8 mouse cellular contexts compared by ENCODE assay signal in genomic region chr1:140661404-140661787, GRCm38 (mm10).
DNase-seq lines count a peak whose midpoint lies in the region; ATAC-seq and TF ChIP-seq lines count a peak whose summit lies in the region.

No protein-coding gene starts in this region.

- H3K9ac ChIP-seq in embryonic facial prominence, embryonic 14.5 days (ENCODE audit: low read depth, low read length) = 0 out of 2 replicates have a peak overlapping the region, but pooled peaks have one; percentile 30
- H3K9ac ChIP-seq in midbrain, embryonic 12.5 days (replicated peaks) = no peak overlapping the region

- H3K27me3 ChIP-seq in cerebellum, adult 2 months (ENCODE audit: control insufficient read depth, insufficient read depth, low read length) = no peaks in the 10 kb centered on the region
- H3K27me3 ChIP-seq in embryonic facial prominence, embryonic 14.5 days (replicated peaks; ENCODE audit: control insufficient read depth, insufficient read depth, low read length) = no peaks in the 10 kb centered on the region
- H3K27me3 ChIP-seq in midbrain, embryonic 12.5 days = no peaks in the 10 kb centered on the region

- no peak for TF ChIP-seq POLR2A in cerebellum, adult 2 months (IDR thresholded peaks at IDR 0.05; ENCODE audit: borderline replicate concordance, insufficient read depth, low read length)

- H3K4me1 ChIP-seq in cerebellum, adult 2 months (ENCODE audit: control insufficient read depth, insufficient read depth, low read length) = no peaks in the 10 kb centered on the region
- no peaks in the 10 kb centered on the region for H3K4me1 ChIP-seq in embryonic facial prominence, embryonic 14.5 days (ENCODE audit: control insufficient read depth, insufficient read depth, low read length)
- no peaks in the 10 kb centered on the region for H3K4me1 ChIP-seq in midbrain, embryonic 12.5 days

- H3K9me3 ChIP-seq in embryonic facial prominence, embryonic 14.5 days (ENCODE audit: control insufficient read depth, low read length) = no peaks in the 10 kb centered on the region
- H3K9me3 ChIP-seq in midbrain, embryonic 12.5 days = no peaks in the 10 kb centered on the region

- peak in 1 of 2 experiments; percentile 14 for DNase-seq in cerebellum, adult 2 months
- no peak for DNase-seq in cerebellum, postnatal 4 days (ENCODE audit: low spot score in 2 of 2)
- no peak for DNase-seq in left cerebral cortex, adult 2 months (ENCODE audit: extremely low spot score in 1 of 2, low spot score in 2 of 2)
- DNase-seq in left cerebral cortex, adult 18-20 months (ENCODE audit: low spot score in 2 of 2) = no peak
- peak; percentile 26 for DNase-seq in embryonic facial prominence, embryonic 14.5 days (ENCODE audit: low spot score)
- DNase-seq in ovary, postnatal 36 days (ENCODE audit: low spot score) = no peak
- no peak for DNase-seq in thymus, postnatal 25 days

- TF ChIP-seq CTCF in cerebellum, adult 2 months (IDR thresholded peaks at IDR 0.05; ENCODE audit: borderline replicate concordance, insufficient read depth, low read depth, low read length) = peak; percentile 17; the same call in 1 of the 2 replicates
- TF ChIP-seq CTCF in left cerebral cortex, adult 2 months (IDR thresholded peaks at IDR 0.05) = peak; percentile 81

- no peaks in the 10 kb centered on the region for H3K36me3 ChIP-seq in embryonic facial prominence, embryonic 14.5 days (ENCODE audit: control insufficient read depth, insufficient read depth, low read length)
- H3K36me3 ChIP-seq in midbrain, embryonic 12.5 days = no peaks in the 10 kb centered on the region

- ATAC-seq in embryonic facial prominence, embryonic 14.5 days (ENCODE audit: low read depth) = 0 out of 2 replicates have a peak, but pooled peaks have one; percentile 53
- peak; percentile 81 for ATAC-seq in midbrain, embryonic 12.5 days (ENCODE audit: low FRiP score, low read depth)

- H3K4me3 ChIP-seq in cerebellum, adult 2 months (replicated peaks; ENCODE audit: insufficient read depth, low read depth, low read length) = no peak overlapping the region
- peak overlapping the region; percentile 51 for H3K4me3 ChIP-seq in left cerebral cortex, adult 2 months
- 0 out of 2 replicates have a peak overlapping the region, but pooled peaks have one; percentile 8 for H3K4me3 ChIP-seq in embryonic facial prominence, embryonic 14.5 days (ENCODE audit: low read depth, low read length)
- no peak overlapping the region for H3K4me3 ChIP-seq in midbrain, embryonic 12.5 days

- WGBS in cerebellum, adult 2 months = 21% methylated on average over 3 of the region's 3 CpGs
- 21% methylated on average over 3 of the region's 3 CpGs for WGBS in embryonic facial prominence, embryonic 14.5 days
- WGBS in midbrain, embryonic 12.5 days = 27% methylated on average over 3 of the region's 3 CpGs

- peak overlapping the region; percentile 39 for H3K4me2 ChIP-seq in embryonic facial prominence, embryonic 14.5 days (ENCODE audit: low read depth, low read length)
- H3K4me2 ChIP-seq in midbrain, embryonic 12.5 days (replicated peaks) = peak overlapping the region; percentile 38

- H3K27ac ChIP-seq in cerebellum, adult 2 months (ENCODE audit: insufficient read depth, low read length) = no peak overlapping the region
- H3K27ac ChIP-seq in left cerebral cortex, adult 2 months = no peak overlapping the region
- H3K27ac ChIP-seq in embryonic facial prominence, embryonic 14.5 days (replicated peaks; ENCODE audit: low read depth, low read length) = no peak overlapping the region
- no peak overlapping the region for H3K27ac ChIP-seq in midbrain, embryonic 12.5 days (replicated peaks)

- intact Hi-C loops in left cerebral cortex, adult 2 months (cut with DNase I) = loop anchor here (1.0 to 10.0 kb wide), 3 partner anchors 112 to 1187 kb away; no protein-coding TSS in a partner anchor

Comparison
In these comparisons a context has a peak if more than half of its experiments do, and no peak if none do; other contexts are left out.
1. H3K4me3 ChIP-seq: peak in left cerebral cortex, adult 2 months (single experiment) and embryonic facial prominence, embryonic 14.5 days (single experiment); none in cerebellum, adult 2 months (single experiment) and midbrain, embryonic 12.5 days (single experiment).